Mouse (Mus musculus) adrenal gland, postnatal 25 days (tissue): ENCODE results near the gene Iapp. TPM values are rescaled to one million over a fixed set of nuclear protein-coding genes. Genes with fewer than 3 reads are reported as not detected.

Experiments used
- total RNA-seq: library from RNA; stranded (reverse); gene quantifications from 2 replicates; pipeline ENCODE4 v1.2.3, GENCODE M21; 2021

The Iapp gene
- total RNA-seq, 1 experiment from 2014 or later, result not detected

Other genes starting within 250 kb of the Iapp start
- not detected in 2 replicates for gene Slco1a6, start 89.9 kb upstream of the Iapp start, total RNA-seq
- gene Slco1a5, start 24.6 kb downstream of the Iapp start, total RNA-seq, result not detected in 2 replicates
- 12.3 and 18.1 TPM in 2 replicates for gene Pyroxd1, start 47.2 kb downstream of the Iapp start, total RNA-seq
- 15.5 and 19.0 TPM in 2 replicates for gene Recql, start 88.7 kb downstream of the Iapp start, total RNA-seq
- gene Golt1b, start 88.8 kb downstream of the Iapp start, total RNA-seq, result 19.9 and 27.7 TPM in 2 replicates
- 0.27 TPM in 1 of 2 replicates, not detected in the other for gene Spx, start 115.0 kb downstream of the Iapp start, total RNA-seq
- 3.4 and 6.6 TPM in 2 replicates for gene Gys2, start 174.7 kb downstream of the Iapp start, total RNA-seq
- 150 and 155 TPM in 2 replicates for gene Ldhb, start 209.5 kb downstream of the Iapp start, total RNA-seq